Mouse (Mus musculus) small intestine, adult 2 months (tissue): ENCODE measurements around the gene Calhm1.

Experiments
- CTCF ChIP-seq: fragments of 200-500 bp; IDR thresholded peaks from 2 replicates; pipeline ENCODE4 v1.5.1; 2012; ENCODE audit warnings: low read depth, mild to moderate bottlenecking, control low read depth, inconsistent platforms, low read length, moderate library complexity, mixed read lengths; ENCODE audit not compliant: insufficient replicate concordance, insufficient read length; ENCODE audit errors: extremely low read depth
- POLR2A ChIP-seq: fragments of 200-500 bp; IDR thresholded peaks from 2 replicates; pipeline ENCODE4 v1.6.1; 2012; ENCODE audit warnings: low read depth, mild to moderate bottlenecking, control low read depth, inconsistent platforms, low read length, moderate library complexity

DNA sequence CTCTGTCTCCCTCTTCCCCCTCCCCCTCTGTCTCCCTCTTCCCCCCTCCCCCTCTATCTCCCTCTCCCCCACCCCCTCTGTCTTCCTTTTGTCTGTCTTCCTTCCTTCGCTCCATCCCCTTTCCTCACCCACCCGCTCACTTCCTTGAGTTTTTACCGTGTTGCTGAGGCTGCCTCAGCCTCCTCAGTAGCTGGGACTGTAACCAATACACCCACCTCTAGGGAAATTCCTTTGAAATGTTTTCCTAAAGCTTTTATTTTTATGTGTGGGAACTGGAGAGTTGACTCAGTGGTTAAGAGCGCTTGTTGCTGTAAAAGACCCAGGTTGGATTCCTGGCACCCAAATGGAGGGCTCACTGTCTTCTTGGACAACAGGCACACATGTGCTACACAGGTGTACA is 17.6 kb upstream of the Calhm1 start:
- TF ChIP-seq CTCF (no peak), POLR2A (no peak)
